Mouse (Mus musculus): ENCODE results near the gene Eepd1. TPM values are rescaled to one million over a fixed set of nuclear protein-coding genes. Genes with fewer than 3 reads are reported as not detected.

Gene Eepd1
- total and polyA plus RNA-seq, 3 experiments = 0.05 TPM; not detected in 2

- Histone ChIP-seq H3K4me3 (ENCODE audit: low read depth, low read length) (no peak overlapping the region), H3K4me1 (ENCODE audit: insufficient read depth, low read depth, low read length) (no peaks in the 10 kb centered on the region), H3K9me3 (replicated peaks) (no peaks in the 10 kb centered on the region), H3K27me3 (ENCODE audit: insufficient read depth, low read length) (peaks cover 4% of the 10 kb centered on the region; the same call in 1 of the 2 replicates), H3K36me3 (replicated peaks) (no peaks in the 10 kb centered on the region)
- DNase-seq (ENCODE audit: low spot score) (no peak), ATAC-seq (ENCODE audit: extremely low read depth, insufficient number of reproducible peaks, low FRiP score, poor library complexity, severe bottlenecking) (no peak)
- no peak for TF ChIP-seq TAL1 (conservative IDR thresholded peaks at IDR 0.05; ENCODE audit: low read depth, low read length)
Measured at GRCm38 (mm10) chr9:25520826-25521225, 39.5 kb downstream of the Eepd1 start.

GRCm38 (mm10) chr9:25521825-25522224 is 40.5 kb downstream of the Eepd1 start:
- H3K9me3 ChIP-seq (replicated peaks) = no peaks in the 10 kb centered on the region
- H3K4me3 ChIP-seq (ENCODE audit: low read depth, low read length) = no peak overlapping the region
- TF ChIP-seq CTCF (IDR thresholded peaks at IDR 0.05; ENCODE audit: low read depth, low read length) = no peak
- TF ChIP-seq GATA2 (IDR thresholded peaks at IDR 0.05; ENCODE audit: borderline replicate concordance, low read depth, low read length) = no peak
- TF ChIP-seq GATA1 (IDR thresholded peaks at IDR 0.05; ENCODE audit: borderline replicate concordance, low read length) = no peak
- TF ChIP-seq POLR2AphosphoS5 (IDR thresholded peaks at IDR 0.05; ENCODE audit: insufficient replicate concordance, low read depth, low read length) = no peak
- TF ChIP-seq TAL1 (conservative IDR thresholded peaks at IDR 0.05; ENCODE audit: low read depth, low read length) = no peak
- DNase-seq (ENCODE audit: low spot score) = no peak
- H3K36me3 ChIP-seq (replicated peaks) = no peaks in the 10 kb centered on the region
- H3K27me3 ChIP-seq (ENCODE audit: insufficient read depth, low read length) = peaks cover 4% of the 10 kb centered on the region; the same call in 1 of the 2 replicates
- ATAC-seq (ENCODE audit: extremely low read depth, insufficient number of reproducible peaks, low FRiP score, poor library complexity, severe bottlenecking) = no peak
- H3K4me1 ChIP-seq (ENCODE audit: insufficient read depth, low read depth, low read length) = no peaks in the 10 kb centered on the region

DNA sequence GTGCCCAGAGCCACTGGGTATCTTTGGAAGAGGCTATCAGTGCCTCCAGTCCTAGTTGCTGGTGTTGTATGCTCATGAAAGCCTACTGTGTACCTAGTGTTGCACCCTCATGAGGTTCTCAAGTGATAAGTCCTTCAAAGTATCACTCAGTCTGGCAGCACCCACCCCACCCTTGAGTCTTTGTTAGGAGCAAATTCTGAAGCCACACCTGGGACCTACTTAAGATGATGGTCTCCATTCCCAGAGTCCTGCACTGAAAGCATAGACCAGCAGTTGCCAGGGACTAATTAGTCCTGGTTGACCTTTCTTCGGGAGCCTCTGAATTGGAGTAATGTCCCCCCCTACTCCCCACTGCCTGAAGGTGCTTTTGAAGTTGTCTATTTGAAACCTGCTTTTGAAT is 45.2 kb downstream of the Eepd1 start:
- no peak for TF ChIP-seq TAL1 (conservative IDR thresholded peaks at IDR 0.05; ENCODE audit: low read depth, low read length)
- TF ChIP-seq POLR2AphosphoS5 (IDR thresholded peaks at IDR 0.05; ENCODE audit: insufficient replicate concordance, low read depth, low read length) = no peak
- no peak for TF ChIP-seq CTCF (IDR thresholded peaks at IDR 0.05; ENCODE audit: low read depth, low read length)
- TF ChIP-seq GATA2 (IDR thresholded peaks at IDR 0.05; ENCODE audit: borderline replicate concordance, low read depth, low read length) = no peak
- TF ChIP-seq GATA1 (IDR thresholded peaks at IDR 0.05; ENCODE audit: borderline replicate concordance, low read length) = no peak
- H3K9me3 ChIP-seq (replicated peaks) = no peaks in the 10 kb centered on the region
- no peaks in the 10 kb centered on the region for H3K36me3 ChIP-seq (replicated peaks)
- H3K4me1 ChIP-seq (ENCODE audit: insufficient read depth, low read depth, low read length) = no peaks in the 10 kb centered on the region
- no peak for ATAC-seq (ENCODE audit: extremely low read depth, insufficient number of reproducible peaks, low FRiP score, poor library complexity, severe bottlenecking)
- 0 out of 2 replicates have a peak, but pooled peaks cover 9% of the 10 kb centered on the region for H3K27me3 ChIP-seq (ENCODE audit: insufficient read depth, low read length)
- H3K4me3 ChIP-seq (ENCODE audit: low read depth, low read length) = no peak overlapping the region
- no peak for DNase-seq (ENCODE audit: low spot score)

DNA sequence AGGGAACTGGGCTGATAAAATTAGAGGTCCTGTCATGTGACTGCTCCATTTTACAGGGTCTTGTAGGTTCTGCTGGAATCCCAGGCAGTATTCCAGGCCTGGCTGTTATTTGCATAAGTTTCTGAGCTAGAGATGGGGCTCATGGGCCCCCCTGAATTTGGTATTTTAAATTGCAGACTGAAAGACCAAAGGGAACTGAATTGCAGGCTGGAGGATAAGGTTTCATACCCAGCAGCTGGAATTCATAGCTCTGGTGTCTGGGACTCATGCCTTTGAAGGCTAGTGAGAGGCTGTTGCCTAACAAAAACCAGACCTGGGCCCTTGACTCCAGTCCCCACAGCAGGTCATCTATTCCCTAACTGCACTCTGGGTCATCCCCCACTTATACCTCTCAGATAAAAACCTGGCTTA is 45.6 kb downstream of the Eepd1 start:
- no peak for TF ChIP-seq CTCF (IDR thresholded peaks at IDR 0.05; ENCODE audit: low read depth, low read length)
- no peak for TF ChIP-seq POLR2AphosphoS5 (IDR thresholded peaks at IDR 0.05; ENCODE audit: insufficient replicate concordance, low read depth, low read length)
- TF ChIP-seq GATA1 (IDR thresholded peaks at IDR 0.05; ENCODE audit: borderline replicate concordance, low read length) = no peak
- ATAC-seq (ENCODE audit: extremely low read depth, insufficient number of reproducible peaks, low FRiP score, poor library complexity, severe bottlenecking) (no peak), DNase-seq (ENCODE audit: low spot score) (no peak)
- no peak overlapping the region for H3K4me3 ChIP-seq (ENCODE audit: low read depth, low read length)
- 0 out of 2 replicates have a peak, but pooled peaks cover 9% of the 10 kb centered on the region for H3K27me3 ChIP-seq (ENCODE audit: insufficient read depth, low read length)
- H3K36me3 ChIP-seq (replicated peaks) = no peaks in the 10 kb centered on the region
- no peaks in the 10 kb centered on the region for H3K9me3 ChIP-seq (replicated peaks)
- no peaks in the 10 kb centered on the region for H3K4me1 ChIP-seq (ENCODE audit: insufficient read depth, low read depth, low read length)

DNA sequence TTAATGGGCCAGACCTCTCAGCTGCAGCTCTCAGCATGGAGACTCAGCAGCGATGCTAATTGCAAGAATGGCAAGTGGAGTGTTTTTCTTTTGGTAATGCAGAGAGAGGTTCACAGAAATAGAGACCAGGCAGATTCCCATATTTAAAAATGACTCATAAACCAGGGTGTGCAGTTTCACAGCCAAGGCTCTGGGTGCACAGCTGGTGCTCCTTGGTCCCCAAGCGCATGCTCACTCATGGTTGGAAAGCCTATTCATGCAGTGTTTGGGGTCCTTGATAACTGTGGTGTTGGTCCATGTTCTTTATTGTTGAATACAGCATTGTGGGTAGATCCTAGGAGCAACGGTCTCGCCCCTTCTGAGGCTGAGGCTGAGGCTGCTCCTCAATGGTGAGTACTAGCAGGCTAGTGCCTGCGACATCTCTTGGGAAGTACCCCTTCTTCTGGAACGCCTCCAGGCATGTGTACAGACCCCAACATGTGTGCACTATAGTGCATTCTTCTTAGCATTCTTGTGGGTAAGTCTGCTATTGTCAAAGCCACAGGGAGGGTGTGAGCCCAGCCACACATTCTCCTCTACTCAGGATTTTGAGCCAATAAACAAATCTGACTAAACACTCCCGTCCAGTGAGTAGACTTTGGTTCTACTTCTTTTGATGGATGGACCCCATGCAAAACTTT is 46.2 kb downstream of the Eepd1 start:
- H3K4me3 ChIP-seq (ENCODE audit: low read depth, low read length) = no peak overlapping the region
- H3K4me1 ChIP-seq (ENCODE audit: insufficient read depth, low read depth, low read length) = no peaks in the 10 kb centered on the region
- no peaks in the 10 kb centered on the region for H3K36me3 ChIP-seq (replicated peaks)
- H3K9me3 ChIP-seq (replicated peaks) = no peaks in the 10 kb centered on the region
- DNase-seq (ENCODE audit: low spot score) (no peak), ATAC-seq (ENCODE audit: extremely low read depth, insufficient number of reproducible peaks, low FRiP score, poor library complexity, severe bottlenecking) (no peak)
- TF ChIP-seq CTCF (IDR thresholded peaks at IDR 0.05; ENCODE audit: low read depth, low read length) = no peak
- TF ChIP-seq TAL1 (conservative IDR thresholded peaks at IDR 0.05; ENCODE audit: low read depth, low read length) = no peak
- TF ChIP-seq GATA2 (IDR thresholded peaks at IDR 0.05; ENCODE audit: borderline replicate concordance, low read depth, low read length) = no peak
- TF ChIP-seq POLR2AphosphoS5 (IDR thresholded peaks at IDR 0.05; ENCODE audit: insufficient replicate concordance, low read depth, low read length) = no peak
- no peak for TF ChIP-seq GATA1 (IDR thresholded peaks at IDR 0.05; ENCODE audit: borderline replicate concordance, low read length)
- H3K27me3 ChIP-seq (ENCODE audit: insufficient read depth, low read length) = peaks cover 9% of the 10 kb centered on the region; the same call in 1 of the 2 replicates

- TF ChIP-seq POLR2AphosphoS5 (IDR thresholded peaks at IDR 0.05; ENCODE audit: insufficient replicate concordance, low read depth, low read length) (no peak), GATA1 (IDR thresholded peaks at IDR 0.05; ENCODE audit: borderline replicate concordance, low read length) (no peak), GATA2 (IDR thresholded peaks at IDR 0.05; ENCODE audit: borderline replicate concordance, low read depth, low read length) (no peak), CTCF (IDR thresholded peaks at IDR 0.05; ENCODE audit: low read depth, low read length) (no peak), TAL1 (conservative IDR thresholded peaks at IDR 0.05; ENCODE audit: low read depth, low read length) (no peak)
- DNase-seq (ENCODE audit: low spot score) (no peak), ATAC-seq (ENCODE audit: extremely low read depth, insufficient number of reproducible peaks, low FRiP score, poor library complexity, severe bottlenecking) (no peak)
- H3K4me1 ChIP-seq (ENCODE audit: insufficient read depth, low read depth, low read length) = no peaks in the 10 kb centered on the region
- no peak overlapping the region for H3K4me3 ChIP-seq (ENCODE audit: low read depth, low read length)
- peaks cover 5% of the 10 kb centered on the region; the same call in 1 of the 2 replicates for H3K27me3 ChIP-seq (ENCODE audit: insufficient read depth, low read length)
- H3K36me3 ChIP-seq (replicated peaks) = no peaks in the 10 kb centered on the region
- H3K9me3 ChIP-seq (replicated peaks) = no peaks in the 10 kb centered on the region
Measured at GRCm38 (mm10) chr9:25531627-25532026, 50.3 kb downstream of the Eepd1 start.
